Mouse (Mus musculus) yolk sac, embryonic 10.5 days (tissue): ENCODE measurements at regions not wholly inside any gene's neighbourhood (a gene's known extent, or its start where the extent isn't known, plus 50 kb on each side); places are given as distances from the start of the nearest gene placed in this dataset.
A peak's percentile ranks its signal among the peaks of the same experiment; 100 is the strongest.

Experiments used
- DNase-seq: peaks from one replicate; pipeline ENCODE4 v3.0.0-alpha.2; 2017; ENCODE audit warnings: low spot score

GRCm38 (mm10) chr4:28298911-28299353, 514.0 kb upstream of the Epha7 start:
- DNase-seq = peak; percentile 6

GRCm38 (mm10) chr4:28300018-28300440, 512.9 kb upstream of the Epha7 start:
- no peak for DNase-seq

- no peak for DNase-seq
Measured at GRCm38 (mm10) chr4:28301686-28302085, 511.2 kb upstream of the Epha7 start.

- no peak for DNase-seq
Measured at GRCm38 (mm10) chr4:28331036-28331435, 481.9 kb upstream of the Epha7 start.

- no peak for DNase-seq
Measured at GRCm38 (mm10) chr4:28364566-28364965, 448.4 kb upstream of the Epha7 start.

- DNase-seq = no peak
Measured at GRCm38 (mm10) chr4:28377087-28377486, 435.8 kb upstream of the Epha7 start.

GRCm38 (mm10) chr4:28378661-28379060, 434.3 kb upstream of the Epha7 start:
- DNase-seq = no peak

- DNase-seq = no peak
Measured at GRCm38 (mm10) chr4:28424341-28424740, 388.6 kb upstream of the Epha7 start.

GRCm38 (mm10) chr4:28440161-28440560, 372.8 kb upstream of the Epha7 start:
- no peak for DNase-seq

GRCm38 (mm10) chr4:28453111-28453510, 359.8 kb upstream of the Epha7 start:
- no peak for DNase-seq

- no peak for DNase-seq
Measured at GRCm38 (mm10) chr4:28456312-28456711, 356.6 kb upstream of the Epha7 start.
